ENCODE assay signal across 8 mouse cellular contexts in genomic region chr13:14649301-14649700, GRCm38 (mm10). TPM values are rescaled to one million over a fixed set of nuclear protein-coding genes. Genes with fewer than 3 reads are reported as not detected.
DNase-seq lines count a peak whose midpoint lies in the region; ATAC-seq and TF ChIP-seq lines count a peak whose summit lies in the region.

No protein-coding gene starts in this region.

- no peak overlapping the region for H3K4me3 ChIP-seq in hindbrain, postnatal 0 days (ENCODE audit: low read length)
- no peak overlapping the region for H3K4me3 ChIP-seq in intestine, embryonic 15.5 days (replicated peaks)

- H3K27me3 ChIP-seq in hindbrain, postnatal 0 days (ENCODE audit: insufficient read depth, low read length) = no peaks in the 10 kb centered on the region
- no peaks in the 10 kb centered on the region for H3K27me3 ChIP-seq in intestine, embryonic 15.5 days (replicated peaks)

- ATAC-seq in hindbrain, postnatal 0 days = no peak
- no peak for ATAC-seq in intestine, embryonic 15.5 days

- no peak overlapping the region for H3K4me2 ChIP-seq in hindbrain, postnatal 0 days (ENCODE audit: low read depth, low read length)
- H3K4me2 ChIP-seq in intestine, embryonic 15.5 days (replicated peaks) = no peak overlapping the region

- no peaks in the 10 kb centered on the region for H3K36me3 ChIP-seq in hindbrain, postnatal 0 days (ENCODE audit: insufficient read depth, low read length)
- H3K36me3 ChIP-seq in intestine, embryonic 15.5 days = no peaks in the 10 kb centered on the region

- peak; percentile 60 for TF ChIP-seq CTCF in hindbrain, postnatal 0 days (IDR thresholded peaks at IDR 0.05; ENCODE audit: low read depth)

- no peaks in the 10 kb centered on the region for H3K4me1 ChIP-seq in hindbrain, postnatal 0 days (ENCODE audit: insufficient read depth, low read length)
- no peaks in the 10 kb centered on the region for H3K4me1 ChIP-seq in intestine, embryonic 15.5 days (replicated peaks)

- H3K9ac ChIP-seq in hindbrain, postnatal 0 days (replicated peaks; ENCODE audit: low read length) = no peak overlapping the region
- H3K9ac ChIP-seq in intestine, embryonic 15.5 days = no peak overlapping the region

- WGBS in hindbrain, postnatal 0 days = 13% methylated on average over 1 of the region's 1 CpGs
- WGBS in intestine, embryonic 15.5 days = 26% methylated on average over 1 of the region's 1 CpGs

- H3K9me3 ChIP-seq in hindbrain, postnatal 0 days (ENCODE audit: low read length) = peaks cover 2% of the 10 kb centered on the region; the same call in 1 of the 2 replicates
- H3K9me3 ChIP-seq in intestine, embryonic 15.5 days = no peaks in the 10 kb centered on the region

- no peak overlapping the region for H3K27ac ChIP-seq in hindbrain, postnatal 0 days
- H3K27ac ChIP-seq in intestine, embryonic 15.5 days = no peak overlapping the region

- DNase-seq in kidney, postnatal 36 days = peak; percentile 11 to 39
- no peak for DNase-seq in kidney, postnatal 14 days
- peak; percentile 16 for DNase-seq in CD4-positive helper T cell, adult 2 months (ENCODE audit: low read depth, low spot score)
- DNase-seq in MN1 (ENCODE audit: low spot score) = peak; percentile 25
- peak; percentile 78 for DNase-seq in hindbrain, postnatal 0 days (ENCODE audit: low spot score)
- DNase-seq in spleen, adult 12 weeks (ENCODE audit: low spot score) = no peak
- no peak for DNase-seq in urinary bladder, adult 18-20 months (ENCODE audit: low spot score in 2 of 2)

RNA-seq across cellular contexts. Expression of gene AW209491, which starts 19.3 kb away (rescaled TPM):
- 6.5 and 13.8 TPM in 2 replicates for total RNA-seq in hindbrain, postnatal 0 days (2014; rRNA removed)
- polyA plus RNA-seq in hindbrain, postnatal 0 days (2015; fragmentation: Nextera tagmentation; extraction: Ambion mirVana) = 28.2 and 30.2 TPM in 2 replicates
- polyA plus RNA-seq in intestine, embryonic 15.5 days (2015; fragmentation: Nextera tagmentation; extraction: Ambion mirVana) = 26.0 and 26.6 TPM in 2 replicates

RNA-seq across cellular contexts. Expression of gene Psma2, which starts 36.3 kb away (rescaled TPM):
- total RNA-seq in hindbrain, postnatal 0 days (2014; rRNA removed) = 50.3 and 51.8 TPM in 2 replicates
- 182 and 185 TPM in 2 replicates for polyA plus RNA-seq in hindbrain, postnatal 0 days (2015; fragmentation: Nextera tagmentation; extraction: Ambion mirVana)
- polyA plus RNA-seq in intestine, embryonic 15.5 days (2015; fragmentation: Nextera tagmentation; extraction: Ambion mirVana) = 196 and 205 TPM in 2 replicates

RNA-seq across cellular contexts. Expression of gene Mrpl32, which starts 36.3 kb away (rescaled TPM):
- 13.6 and 16.5 TPM in 2 replicates for total RNA-seq in hindbrain, postnatal 0 days (2014; rRNA removed)
- polyA plus RNA-seq in hindbrain, postnatal 0 days (2015; fragmentation: Nextera tagmentation; extraction: Ambion mirVana) = 103 and 113 TPM in 2 replicates
- polyA plus RNA-seq in intestine, embryonic 15.5 days (2015; fragmentation: Nextera tagmentation; extraction: Ambion mirVana) = 121 and 140 TPM in 2 replicates

Comparison
In these comparisons a context has a peak if more than half of its experiments do, and no peak if none do; other contexts are left out.
1. DNase-seq: peak in kidney, postnatal 36 days (2 of 2), CD4-positive helper T cell, adult 2 months (single experiment), MN1 (single experiment) and hindbrain, postnatal 0 days (single experiment); none in kidney, postnatal 14 days (single experiment), spleen, adult 12 weeks (single experiment) and urinary bladder, adult 18-20 months (0 of 2).